Mouse (Mus musculus) neural tube, embryonic 10.5 days (tissue): ENCODE measurements around the gene Hoxd12.

ENCODE experiments used
- DNase-seq: peaks from one replicate; pipeline ENCODE4 v3.0.0-alpha.2; 2017; ENCODE audit warnings: low spot score; ENCODE audit errors: extremely low spot score

Gene Hoxd12

GRCm38 (mm10) chr2:74694066-74694465, 19.3 kb downstream of the Hoxd12 start:
- peak; percentile 73 for DNase-seq

DNA sequence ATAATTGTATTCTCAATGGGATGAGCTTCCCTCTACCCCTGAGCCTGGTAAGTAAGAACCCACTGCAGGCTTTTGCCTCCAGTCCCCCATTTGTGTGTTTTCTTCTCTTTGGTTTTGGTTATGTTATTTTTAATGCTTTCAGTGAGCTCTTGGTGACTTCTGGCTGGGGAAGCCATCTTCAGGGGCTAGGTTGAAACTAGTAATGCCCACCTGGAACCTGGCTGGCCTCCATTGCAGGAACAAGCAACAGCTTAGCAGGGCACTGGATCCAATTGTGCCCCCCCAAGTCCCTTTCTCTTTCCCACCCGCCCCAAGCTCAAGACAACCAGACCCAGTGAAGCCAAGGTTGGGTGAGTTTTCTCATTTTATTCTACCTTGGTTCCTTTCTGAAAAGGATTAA, 20.6 kb downstream of the Hoxd12 start:
- no peak for DNase-seq

DNA sequence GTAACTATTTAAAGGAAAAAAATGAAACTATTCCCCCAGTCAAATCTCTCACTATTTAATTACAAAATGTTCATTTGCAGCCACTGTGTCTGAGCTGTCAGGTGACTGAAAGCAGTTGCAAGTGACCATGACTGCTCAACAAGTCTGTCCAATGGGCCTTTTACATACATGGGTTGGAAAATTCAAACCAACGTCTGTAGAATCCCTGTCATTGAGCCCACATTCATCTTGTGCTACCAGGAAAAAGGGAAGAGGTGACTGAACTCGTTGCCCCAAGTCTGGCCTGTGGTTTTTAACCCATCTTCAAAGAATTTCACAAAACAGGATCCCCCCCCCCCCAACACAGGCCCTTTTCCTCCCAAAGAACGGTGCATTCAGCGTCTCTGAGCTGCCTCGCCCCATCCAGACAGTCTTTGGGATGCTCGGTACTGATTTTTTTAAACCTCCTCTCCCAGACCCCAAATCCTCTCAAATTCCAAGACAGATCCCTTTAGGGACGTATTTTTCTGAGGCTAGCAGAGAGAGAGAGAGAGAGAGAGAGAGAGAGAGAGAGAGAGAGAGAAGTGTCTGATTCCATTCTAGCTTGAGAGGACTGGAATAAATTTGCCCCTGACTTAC, 21.1 kb downstream of the Hoxd12 start:
- DNase-seq: peak; percentile 37

DNA sequence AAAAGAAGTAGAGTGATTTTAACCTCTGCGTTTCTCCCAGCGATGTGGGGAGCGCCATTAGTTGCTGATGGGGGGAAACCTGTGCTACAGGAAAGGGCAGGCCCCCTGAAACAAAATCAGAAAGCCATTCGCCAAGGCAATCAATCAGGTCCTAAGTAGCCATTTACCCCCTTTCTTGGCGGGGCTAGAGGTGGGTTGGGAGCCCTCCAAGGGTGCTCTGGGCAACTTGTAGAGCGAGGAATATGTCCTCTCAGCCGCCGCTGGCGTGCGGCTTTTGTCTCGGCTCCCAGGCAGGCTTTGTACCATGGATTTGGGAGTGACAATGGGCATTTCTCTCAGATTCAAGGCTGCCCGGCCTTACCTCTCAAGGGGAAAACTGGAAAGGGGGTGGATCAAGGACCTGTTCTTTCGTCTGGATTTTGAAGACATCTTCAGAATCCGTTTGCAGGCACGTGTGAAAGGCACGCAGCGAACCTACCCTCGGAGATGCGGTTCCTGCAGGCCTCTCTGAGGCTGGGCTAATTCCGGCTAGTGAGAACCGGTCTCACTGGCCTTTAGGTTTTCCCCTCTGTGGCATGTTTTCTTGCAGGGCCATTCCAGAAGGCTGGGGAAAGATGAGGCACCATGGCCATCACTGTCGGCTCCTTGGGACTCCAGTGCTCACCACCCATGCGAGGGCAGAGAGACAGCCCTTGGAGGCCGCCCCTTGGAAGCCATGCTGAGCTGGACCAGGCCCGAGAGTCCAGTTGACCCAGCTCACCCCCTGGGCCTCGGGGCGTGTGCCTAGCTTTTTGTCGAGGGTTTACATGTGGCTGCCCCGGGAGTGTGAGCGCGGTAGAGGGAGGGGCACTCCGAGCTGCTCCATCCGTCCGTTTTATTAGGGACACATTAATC, 21.9 kb downstream of the Hoxd12 start:
- DNase-seq: peak; percentile 58

DNA sequence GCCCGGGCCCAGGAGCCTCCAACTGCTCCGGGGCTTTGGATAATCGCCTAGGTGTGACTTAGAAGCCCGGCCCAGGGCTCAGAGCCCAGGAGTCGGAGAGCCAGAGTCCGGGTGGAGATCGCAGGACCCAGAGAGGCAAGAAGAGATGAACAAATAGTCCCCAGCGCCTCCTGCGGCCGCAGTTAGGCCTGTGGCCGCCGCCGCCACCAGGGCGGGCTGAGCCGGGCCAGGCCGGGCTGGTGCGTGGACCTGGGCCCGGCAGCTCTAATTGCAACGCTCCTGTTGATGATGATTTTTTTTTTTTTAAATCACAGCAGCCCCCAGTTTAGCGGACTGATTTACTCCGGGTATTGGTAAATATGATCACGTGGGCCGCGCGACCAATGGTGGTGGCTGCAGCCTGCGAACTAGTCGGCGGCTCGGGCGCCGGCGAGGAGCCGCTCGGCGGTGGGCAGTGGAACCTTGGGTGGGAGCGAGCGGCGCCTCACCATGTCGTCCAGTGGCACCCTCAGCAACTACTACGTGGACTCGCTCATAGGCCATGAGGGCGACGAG, 22.8 kb downstream of the Hoxd12 start, which contains the start of gene Hoxd9:
Gene Hoxd9, plus strand, starts transcription at position 161 of the 555 bp plus-strand sequence.
- DNase-seq: peak; percentile 85

GRCm38 (mm10) chr2:74698201-74699052, 23.6 kb downstream of the Hoxd12 start:
- DNase-seq: peak; percentile 86

GRCm38 (mm10) chr2:74699053-74699430, 24.2 kb downstream of the Hoxd12 start:
- DNase-seq: peak; percentile 70

GRCm38 (mm10) chr2:74699664-74700545, 25.1 kb downstream of the Hoxd12 start:
- peak; percentile 70 for DNase-seq

DNA sequence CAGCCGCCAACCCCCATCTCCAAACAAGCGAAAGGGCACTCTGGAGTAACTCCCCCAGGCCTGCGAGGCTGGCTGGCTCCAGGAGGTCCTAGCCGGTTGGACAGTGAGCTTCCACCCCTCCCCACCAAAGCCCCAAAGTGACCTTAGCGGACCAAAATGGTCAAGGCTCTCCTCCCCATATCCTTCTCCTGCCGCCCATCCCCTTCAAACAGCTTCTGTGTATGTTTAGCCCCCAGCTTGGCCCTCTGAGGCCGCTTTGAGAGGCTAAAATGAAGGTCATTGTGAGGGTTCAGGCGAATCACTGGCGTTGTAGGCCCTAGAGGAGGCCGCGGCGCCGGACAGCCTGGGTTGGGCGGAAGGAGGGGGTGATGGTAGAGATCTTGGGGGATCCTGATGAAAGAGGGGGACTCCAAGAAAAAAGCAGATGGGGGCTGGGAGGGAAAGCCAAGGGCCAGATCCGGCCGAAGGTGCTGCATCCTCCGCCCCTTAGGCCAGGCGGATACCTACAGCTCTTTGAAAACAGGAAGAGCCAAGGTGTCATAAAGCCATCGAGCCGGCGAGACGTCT, 25.8 kb downstream of the Hoxd12 start:
- no peak for DNase-seq

DNA sequence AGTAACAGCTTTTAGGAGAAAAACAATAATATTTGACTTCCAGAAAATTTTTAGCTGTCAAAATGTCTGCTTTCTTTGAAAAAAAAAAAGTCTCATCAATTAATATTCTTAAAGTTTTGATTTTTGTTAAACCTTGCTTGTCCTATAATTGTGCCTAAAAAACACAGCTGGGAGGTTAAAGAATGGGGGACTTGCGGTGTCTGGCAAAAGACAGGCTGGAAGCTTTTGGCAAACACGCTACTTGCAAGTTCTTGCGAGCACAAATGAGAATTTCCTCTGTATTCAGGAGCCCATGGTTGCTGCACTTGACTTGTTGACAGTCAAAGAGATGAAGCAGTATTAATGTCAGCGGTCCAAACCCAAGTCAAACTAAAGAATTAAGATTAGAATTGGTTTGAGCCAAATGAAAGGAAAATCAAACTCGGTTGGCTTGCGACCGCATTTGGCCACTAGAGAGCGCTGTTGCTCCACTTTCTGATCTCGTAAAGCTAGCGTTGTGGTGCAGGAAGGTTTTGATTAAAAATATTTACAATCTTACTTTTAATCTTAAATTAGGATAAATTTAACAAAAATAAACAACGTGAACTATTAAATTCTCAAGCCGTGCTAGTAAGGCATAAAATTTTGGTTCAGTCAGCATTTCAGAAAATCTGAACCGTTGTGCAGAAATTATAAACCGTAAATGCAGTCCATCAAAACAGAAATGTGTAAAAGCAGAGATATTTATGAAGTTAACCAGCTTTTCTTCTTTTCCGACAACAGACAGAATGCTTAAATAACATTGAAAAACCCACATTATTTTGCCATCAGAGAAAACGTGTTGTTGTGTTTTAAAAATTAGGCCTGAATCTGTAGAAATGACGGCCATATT, 27.4 kb downstream of the Hoxd12 start:
- DNase-seq: peak; percentile 87

DNA sequence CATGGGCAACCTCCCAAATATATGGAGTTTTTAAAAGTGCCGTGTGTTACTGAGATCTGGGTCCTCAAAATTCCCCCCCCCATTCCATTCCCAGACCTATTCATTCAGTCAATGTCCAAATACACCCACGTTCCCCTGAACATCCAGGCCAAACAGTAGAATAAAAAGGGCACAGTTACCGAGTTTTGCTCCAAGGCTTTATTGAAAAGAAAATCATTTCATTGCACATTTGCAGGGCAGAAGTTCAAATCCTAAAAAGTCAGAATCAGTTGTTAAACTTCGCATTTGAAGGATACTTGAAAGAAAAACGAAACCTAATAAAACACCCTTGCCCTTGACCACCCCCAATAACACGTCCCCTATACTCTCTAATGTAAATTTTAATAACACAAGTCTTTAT, 28.0 kb downstream of the Hoxd12 start:
- DNase-seq: no peak

DNA sequence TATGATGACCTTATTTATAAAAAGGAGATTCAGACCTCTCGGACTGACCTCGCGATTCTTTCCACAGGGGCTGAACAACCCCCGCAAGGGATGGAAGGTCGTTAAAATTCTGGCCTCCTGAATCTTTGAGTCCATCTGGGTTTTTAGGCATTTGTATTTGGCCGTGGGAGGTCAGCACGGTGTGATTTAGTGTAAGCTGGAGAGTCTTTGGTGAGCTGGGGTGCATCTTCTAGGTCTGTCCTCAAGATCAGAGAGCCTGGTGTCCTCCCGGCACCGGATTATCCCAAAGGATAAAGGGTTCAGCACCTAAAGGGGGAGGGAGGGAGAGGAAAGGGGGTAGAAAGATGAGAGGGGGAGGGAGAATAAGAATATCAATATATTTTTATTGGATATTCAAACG, 28.5 kb downstream of the Hoxd12 start:
- DNase-seq: peak; percentile 51

- no peak for DNase-seq
These were observed 29.0 kb downstream of the Hoxd12 start for GRCm38 (mm10) chr2:74703720-74704392.

DNA sequence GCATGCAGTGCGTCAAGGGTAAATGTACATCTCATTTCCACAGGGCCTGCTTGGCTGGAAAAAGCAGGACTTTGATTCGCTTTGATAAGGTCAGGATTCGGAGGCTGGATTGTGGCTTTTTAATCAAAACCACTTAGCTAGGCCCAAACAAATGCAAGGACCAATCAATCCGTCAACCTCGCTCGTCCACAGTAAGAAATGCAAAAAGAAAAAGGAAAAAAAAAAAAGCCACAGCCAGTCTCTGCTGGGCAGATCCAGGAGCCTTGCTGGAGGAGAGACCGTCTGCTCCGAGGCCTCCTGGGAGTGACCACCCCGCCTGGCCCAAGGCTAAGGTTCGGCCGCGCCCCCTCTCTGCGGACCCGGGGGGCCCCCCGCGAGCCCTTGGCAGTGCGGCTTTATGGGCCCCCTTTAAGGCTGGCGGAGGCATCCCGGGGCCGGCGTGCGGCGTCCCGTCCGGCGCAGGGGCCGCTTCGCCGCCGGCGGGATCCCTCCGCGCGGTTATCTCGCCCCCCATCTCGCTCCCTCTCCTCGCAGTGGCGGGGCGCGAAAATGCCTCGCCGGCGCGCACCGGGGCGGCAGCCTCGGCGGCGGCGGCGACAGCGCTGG, 29.7 kb downstream of the Hoxd12 start, which contains the start of gene Hoxd8:
Gene Hoxd8, plus strand, starts transcription at position 223 of the 606 bp plus-strand sequence.
- peak; percentile 89 for DNase-seq

DNA sequence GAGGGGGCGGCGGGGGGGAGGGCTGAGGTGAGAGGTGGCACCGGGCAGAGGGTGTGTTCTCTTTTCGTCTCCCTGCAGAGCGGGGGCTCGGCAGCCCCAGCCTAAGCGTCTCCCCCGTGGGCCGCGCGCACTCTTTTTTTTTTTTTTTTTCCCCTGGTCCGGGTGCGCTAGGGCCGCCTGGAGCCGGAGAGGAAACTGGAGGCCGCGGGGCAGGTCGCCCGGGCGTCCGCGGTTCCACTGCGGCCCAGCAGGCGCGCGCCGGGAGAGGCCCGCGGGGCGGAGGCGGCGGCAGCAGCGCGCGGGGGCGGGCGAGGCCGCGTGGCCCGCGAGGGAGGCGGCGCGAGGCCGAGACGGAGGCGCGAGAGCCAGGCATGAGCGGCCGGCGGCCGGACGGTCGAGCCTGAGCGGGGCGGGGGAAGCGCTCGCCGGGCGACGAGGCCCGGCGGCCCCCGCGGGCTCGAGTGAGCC, 30.2 kb downstream of the Hoxd12 start:
- peak; percentile 76 for DNase-seq

DNA sequence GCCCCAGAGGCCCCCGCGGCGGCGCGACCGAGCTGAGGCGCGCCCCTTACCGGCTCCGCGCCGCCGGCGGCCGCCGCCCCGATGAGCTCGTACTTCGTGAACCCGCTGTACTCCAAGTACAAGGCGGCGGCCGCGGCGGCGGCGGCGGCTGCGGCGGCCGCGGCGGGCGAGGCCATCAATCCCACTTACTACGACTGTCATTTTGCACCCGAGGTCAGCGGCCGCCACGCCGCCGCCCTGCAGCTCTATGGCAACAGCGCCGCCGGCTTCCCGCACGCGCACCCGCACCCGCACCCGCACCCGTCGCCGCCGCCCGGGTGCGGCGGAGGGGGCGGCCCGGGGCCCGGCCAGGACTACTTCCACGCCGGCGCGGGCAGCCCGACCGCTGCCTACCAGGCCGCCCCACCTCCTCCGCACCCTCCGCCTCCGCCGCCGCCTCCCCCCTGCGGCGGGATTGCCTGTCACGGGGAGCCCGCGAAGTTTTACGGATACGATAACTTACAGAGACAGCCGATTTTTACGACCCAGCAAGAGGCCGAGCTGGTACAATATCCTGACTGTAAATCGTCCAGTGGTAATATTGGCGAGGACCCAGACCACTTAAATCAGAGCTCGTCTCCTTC, 30.8 kb downstream of the Hoxd12 start:
- DNase-seq: peak; percentile 84

- DNase-seq: peak; percentile 36
These were observed 31.7 kb downstream of the Hoxd12 start for GRCm38 (mm10) chr2:74706393-74706960.
